Mouse (Mus musculus) kidney, embryonic 15.5 days (tissue): Measurements from ENCODE around the gene Zfp872. TPM values are rescaled to one million over a fixed set of nuclear protein-coding genes. Genes with fewer than 3 reads are reported as not detected.
"Not testable (repeated sequence)": the region's sequence is repeated elsewhere in the genome, so short reads cannot be mapped to it uniquely, and the experiment has no call there.

Source experiments
- ATAC-seq: fragments of 200-750 bp; cut with Nextera tagmentation; replicated peaks from 2 replicates; pipeline ENCODE4 v1.8.0; 2017; ENCODE audit warnings: moderate TSS enrichment; ENCODE audit not compliant: low FRiP score
- H3K27ac ChIP-seq: fragments of 300-500 bp; sonication (generic); 2 replicates; pipeline ENCODE4 v1.5.1; 2015; ENCODE audit warnings: mild to moderate bottlenecking, inconsistent platforms
- H3K27me3 ChIP-seq: fragments of 300-500 bp; sonication (generic); 2 replicates; pipeline ENCODE4 v1.6.1; 2015; ENCODE audit warnings: inconsistent platforms
- H3K36me3 ChIP-seq: fragments of 300-500 bp; sonication (generic); 2 replicates; pipeline ENCODE4 v1.6.1; 2015; ENCODE audit warnings: inconsistent platforms
- H3K4me1 ChIP-seq: fragments of 300-500 bp; sonication (generic); 2 replicates; pipeline ENCODE4 v1.6.1; 2015; ENCODE audit warnings: inconsistent platforms
- H3K4me2 ChIP-seq: fragments of 300-500 bp; sonication (generic); 2 replicates; pipeline ENCODE4 v1.6.1; 2015; ENCODE audit warnings: moderate library complexity, mild to moderate bottlenecking, inconsistent platforms
- H3K4me3 ChIP-seq: fragments of 300-500 bp; sonication (generic); replicated peaks from 2 replicates; pipeline ENCODE4 v1.5.1; 2015; ENCODE audit warnings: mild to moderate bottlenecking, inconsistent platforms
- H3K9ac ChIP-seq: fragments of 300-500 bp; sonication (generic); 2 replicates; pipeline ENCODE4 v1.6.1; 2015; ENCODE audit warnings: mild to moderate bottlenecking, inconsistent platforms
- H3K9me3 ChIP-seq: fragments of 300-500 bp; sonication (generic); replicated peaks from 2 replicates; pipeline ENCODE4 v1.6.1; 2016; ENCODE audit warnings: inconsistent platforms
- WGBS: fragments of 180-500 bp; shearing (Covaris S2); methylation state at CpG from one replicate; pipeline ENCODE4 v1.1.7; 2015; ENCODE audit warnings: mixed read lengths; 5-methylcytosine and 5-hydroxymethylcytosine counted together
- polyA plus RNA-seq: library from polyadenylated mRNA; unstranded; fragments of >200 nt; fragmentation: Nextera tagmentation; extraction: Ambion mirVana; gene quantifications from 2 replicates; pipeline ENCODE4 v1.2.1, GENCODE M21; 2015

The Zfp872 gene
- 0.31 and 0.55 TPM in 2 replicates for polyA plus RNA-seq

- ATAC-seq: peak; percentile 64
- 0 out of 2 replicates have a peak, but pooled peaks cover 10% of the 10 kb centered on the region for H3K27me3 ChIP-seq
- WGBS: 17% methylated on average over 43 of the region's 43 CpGs
- peak within 1 kb of the TSS; percentile 38 for H3K9ac ChIP-seq
- peaks cover 7% of the 10 kb centered on the region; the same call in 1 of the 2 replicates for H3K4me1 ChIP-seq
- H3K36me3 ChIP-seq: no peaks in the 10 kb centered on the region
- peak within 1 kb of the TSS; percentile 46 for H3K4me3 ChIP-seq
- peaks cover 17% of the 10 kb centered on the region for H3K9me3 ChIP-seq
- peak within 1 kb of the TSS; percentile 80 for H3K4me2 ChIP-seq
- no peak within 1 kb of the TSS for H3K27ac ChIP-seq
These were observed at the start of gene Zfp872 for GRCm38 (mm10) chr9:22188025-22188611. Gene Zfp872 (plus strand): TSS chr9:22188090.

DNA sequence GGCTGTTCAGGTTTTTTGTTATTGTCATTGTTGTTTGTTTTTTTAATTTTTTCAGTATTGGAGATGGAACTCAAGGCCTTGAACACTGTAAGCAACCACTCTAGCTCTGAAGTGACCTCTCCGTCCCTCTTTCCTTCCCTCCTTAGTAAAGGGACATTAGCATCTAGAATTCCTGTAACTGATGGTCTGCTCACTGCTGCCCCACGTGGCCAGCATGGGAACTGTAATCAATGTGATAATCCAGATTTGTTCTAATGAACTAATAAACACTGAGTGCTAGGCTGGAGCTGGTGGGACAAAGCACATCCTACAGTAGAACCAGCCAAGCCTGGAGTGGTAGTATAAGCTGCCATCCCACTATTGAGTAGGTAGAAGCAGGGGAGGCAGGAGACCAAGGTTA is 49.4 kb upstream of the Zfp872 start:
- Histone ChIP-seq H3K4me1 (peaks cover 12% of the 10 kb centered on the region), H3K4me2 (no peak overlapping the region), H3K9ac (no peak overlapping the region), H3K36me3 (no peaks in the 10 kb centered on the region), H3K27me3 (0 out of 2 replicates have a peak, but pooled peaks cover 10% of the 10 kb centered on the region), H3K27ac (no peak overlapping the region), H3K9me3 (no peaks in the 10 kb centered on the region), H3K4me3 (no peak overlapping the region)
- no peak for ATAC-seq
- 27% methylated on average over 2 of the region's 2 CpGs for WGBS

- Histone ChIP-seq H3K9ac (no peak overlapping the region), H3K4me2 (no peak overlapping the region), H3K27ac (no peak overlapping the region), H3K4me3 (no peak overlapping the region), H3K36me3 (no peaks in the 10 kb centered on the region), H3K27me3 (0 out of 2 replicates have a peak, but pooled peaks cover 10% of the 10 kb centered on the region), H3K9me3 (no peaks in the 10 kb centered on the region), H3K4me1 (peaks cover 12% of the 10 kb centered on the region)
- ATAC-seq: no peak
- 88% methylated on average over 5 of the region's 5 CpGs for WGBS
These were observed 48.1 kb upstream of the Zfp872 start for GRCm38 (mm10) chr9:22139746-22140145.

GRCm38 (mm10) chr9:22143108-22144037 is 44.5 kb upstream of the Zfp872 start:
- H3K9me3 ChIP-seq: peaks cover 6% of the 10 kb centered on the region; the same call in 1 of the 2 replicates
- H3K36me3 ChIP-seq: no peaks in the 10 kb centered on the region
- no peak overlapping the region for H3K9ac ChIP-seq
- H3K27ac ChIP-seq: no peak overlapping the region
- 54% methylated on average over 17 of the region's 17 CpGs for WGBS
- no peaks in the 10 kb centered on the region for H3K4me1 ChIP-seq
- H3K27me3 ChIP-seq: no peaks in the 10 kb centered on the region
- ATAC-seq: no peak
- no peak overlapping the region for H3K4me2 ChIP-seq
- no peak overlapping the region for H3K4me3 ChIP-seq

GRCm38 (mm10) chr9:22144304-22144965 is 43.5 kb upstream of the Zfp872 start:
- Histone ChIP-seq H3K9ac (no peak overlapping the region), H3K36me3 (no peaks in the 10 kb centered on the region), H3K27ac (no peak overlapping the region), H3K4me3 (no peak overlapping the region), H3K4me2 (no peak overlapping the region), H3K4me1 (no peaks in the 10 kb centered on the region), H3K9me3 (peaks cover 6% of the 10 kb centered on the region; the same call in 1 of the 2 replicates), H3K27me3 (no peaks in the 10 kb centered on the region)
- no peak for ATAC-seq
- WGBS: 85% methylated on average over 8 of the region's 8 CpGs

DNA sequence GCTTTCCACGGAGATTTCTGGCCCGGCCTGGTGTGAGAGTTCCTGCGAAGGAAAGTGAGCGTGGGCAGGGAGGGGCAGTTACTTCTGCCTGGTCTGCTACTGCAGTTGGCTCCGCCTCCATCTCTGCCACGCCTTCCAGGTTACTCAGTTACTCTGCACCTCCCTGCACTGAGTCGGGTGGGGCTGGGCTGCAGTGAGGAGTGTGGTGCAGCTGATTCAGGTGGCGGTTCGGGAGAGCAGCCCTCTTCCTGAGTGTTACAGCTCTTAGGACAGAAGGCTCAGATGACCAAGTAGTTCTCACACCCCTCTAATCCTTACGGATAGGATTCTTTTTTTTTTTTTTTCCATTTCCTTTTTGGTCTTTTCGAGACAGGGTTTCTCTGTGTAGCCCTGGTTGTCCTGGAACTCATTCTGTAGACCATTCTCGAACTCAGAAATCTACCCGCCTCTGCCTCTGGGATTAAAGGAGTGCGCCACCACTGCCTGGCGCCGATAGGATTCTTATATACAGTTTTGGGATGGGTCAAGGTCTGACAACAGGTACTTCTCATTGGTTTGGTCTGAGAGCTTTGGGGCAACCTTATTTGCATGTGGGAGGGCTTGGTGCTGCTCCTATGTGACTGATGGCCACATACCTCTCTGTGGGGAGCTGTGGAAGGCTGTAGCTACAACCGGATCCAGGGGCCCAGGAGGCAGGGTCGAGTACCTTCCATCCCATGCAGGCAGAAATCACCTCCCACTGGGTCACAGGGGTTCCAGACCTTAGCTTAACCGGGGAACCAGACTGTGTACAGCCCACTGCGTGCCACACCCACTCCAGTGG is 38.3 kb upstream of the Zfp872 start:
- H3K4me3 ChIP-seq: no peak overlapping the region
- H3K27ac ChIP-seq: no peak overlapping the region
- no peaks in the 10 kb centered on the region for H3K36me3 ChIP-seq
- no peak overlapping the region for H3K4me2 ChIP-seq
- no peaks in the 10 kb centered on the region for H3K4me1 ChIP-seq
- ATAC-seq: 0 out of 2 replicates have a peak, but pooled peaks have one; percentile 52
- no peak overlapping the region for H3K9ac ChIP-seq
- no peaks in the 10 kb centered on the region for H3K27me3 ChIP-seq
- H3K9me3 ChIP-seq: peaks cover 6% of the 10 kb centered on the region; the same call in 1 of the 2 replicates
- WGBS: 79% methylated on average over 20 of the region's 20 CpGs

GRCm38 (mm10) chr9:22150249-22150693 is 37.6 kb upstream of the Zfp872 start:
- H3K36me3 ChIP-seq, H3K4me1 ChIP-seq, H3K4me3 ChIP-seq, ATAC-seq, H3K27me3 ChIP-seq, H3K27ac ChIP-seq, H3K9me3 ChIP-seq, H3K9ac ChIP-seq, H3K4me2 ChIP-seq: not testable (repeated sequence)
- 87% methylated on average over 7 of the region's 7 CpGs for WGBS

GRCm38 (mm10) chr9:22150946-22151345 is 36.9 kb upstream of the Zfp872 start:
- no peak for ATAC-seq
- H3K36me3 ChIP-seq: no peaks in the 10 kb centered on the region

DNA sequence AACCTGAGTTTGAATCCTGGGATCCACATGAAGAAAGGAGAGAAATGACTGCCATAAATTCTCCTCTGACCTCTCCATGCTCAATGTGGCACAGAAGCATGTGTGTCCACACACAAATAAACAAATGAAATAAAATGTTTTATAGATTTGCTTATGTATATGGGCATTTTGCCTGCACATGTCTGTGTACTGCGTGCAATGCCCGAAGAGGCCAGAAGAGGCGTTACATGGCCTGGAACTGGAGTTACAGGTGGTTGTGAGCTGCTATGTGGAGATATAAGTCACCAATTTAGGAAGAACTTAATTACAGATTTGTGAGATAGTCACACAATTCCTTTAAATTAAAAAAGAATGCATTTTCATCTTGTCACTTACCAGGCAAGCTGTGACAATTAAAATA is 34.1 kb upstream of the Zfp872 start:
- no peak for ATAC-seq
- H3K4me1 ChIP-seq: peaks cover 17% of the 10 kb centered on the region
- peaks cover 6% of the 10 kb centered on the region; the same call in 1 of the 2 replicates for H3K27me3 ChIP-seq
- H3K9ac ChIP-seq: no peak overlapping the region
- no peaks in the 10 kb centered on the region; the same call in 1 of the 2 replicates for H3K9me3 ChIP-seq
- 89% methylated on average over 3 of the region's 3 CpGs for WGBS
- H3K36me3 ChIP-seq: peaks cover 8% of the 10 kb centered on the region; the same call in 1 of the 2 replicates
- no peak overlapping the region for H3K4me3 ChIP-seq
- H3K27ac ChIP-seq: no peak overlapping the region
- H3K4me2 ChIP-seq: no peak overlapping the region

More at GRCm38 (mm10) chr9:22150946-22151345, 36.9 kb upstream of the Zfp872 start:
- no peak overlapping the region for H3K27ac ChIP-seq
- WGBS: 81% methylated on average over 2 of the region's 2 CpGs
- H3K4me2 ChIP-seq: no peak overlapping the region
- H3K4me1 ChIP-seq: peaks cover 4% of the 10 kb centered on the region
- no peak overlapping the region for H3K4me3 ChIP-seq
- no peak overlapping the region for H3K9ac ChIP-seq
- no peaks in the 10 kb centered on the region for H3K27me3 ChIP-seq
- peaks cover 6% of the 10 kb centered on the region; the same call in 1 of the 2 replicates for H3K9me3 ChIP-seq

DNA sequence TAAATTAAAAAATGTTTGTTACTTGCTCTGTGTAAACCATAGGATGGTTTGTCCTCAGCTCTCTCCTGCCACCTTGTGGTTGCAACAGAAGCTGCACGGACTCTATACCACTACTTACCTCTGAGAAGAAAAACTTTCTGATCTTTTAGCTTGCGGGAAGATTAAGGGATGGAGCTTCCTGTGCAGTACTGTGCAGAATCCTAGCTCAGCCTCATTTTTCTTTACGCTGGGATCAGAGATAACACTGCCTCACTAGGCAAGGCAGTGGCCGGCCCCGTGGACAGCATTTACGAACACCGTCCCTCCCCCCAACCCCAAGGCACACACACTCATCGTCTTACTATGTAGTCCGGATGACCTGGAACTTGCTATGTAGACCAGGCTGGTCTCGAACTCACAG is 32.3 kb upstream of the Zfp872 start:
- Histone ChIP-seq H3K9ac (no peak overlapping the region), H3K4me3 (peak overlapping the region; percentile 11), H3K4me2 (peak overlapping the region; percentile 73), H3K27me3 (peaks cover 6% of the 10 kb centered on the region; the same call in 1 of the 2 replicates), H3K9me3 (no peaks in the 10 kb centered on the region), H3K27ac (no peak overlapping the region), H3K4me1 (peaks cover 17% of the 10 kb centered on the region), H3K36me3 (peaks cover 10% of the 10 kb centered on the region; the same call in 1 of the 2 replicates)
- 17% methylated on average over 10 of the region's 10 CpGs for WGBS
- ATAC-seq: no peak
